Mouse (Mus musculus) lung, postnatal 25 days (tissue): Measurements from ENCODE around the gene Pigk.

Experiments used
- DNase-seq: peaks from one replicate; pipeline ENCODE4 v3.0.0; 2022; ENCODE audit warnings: low spot score

Pigk gene

DNA sequence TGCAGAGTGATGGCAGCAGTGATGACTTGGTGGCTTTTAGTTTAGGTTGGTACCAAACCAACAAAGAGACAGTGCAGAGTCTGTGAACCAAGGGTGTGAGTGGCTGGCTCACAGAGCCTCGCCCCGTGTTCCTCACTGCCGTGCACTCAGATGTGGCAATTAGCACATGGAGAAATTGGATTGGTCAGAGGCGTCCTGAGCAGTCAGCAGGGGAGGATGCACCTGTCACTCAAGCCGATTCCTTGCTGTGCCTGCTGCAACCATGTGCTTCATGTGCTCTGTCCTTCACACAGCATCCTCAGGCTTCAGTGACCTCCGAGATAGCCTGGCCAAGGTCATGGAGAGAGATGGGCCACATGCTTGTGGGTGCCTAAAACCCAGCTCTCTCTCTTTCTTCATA is 14.3 kb downstream of the Pigk start:
- DNase-seq, result no peak

DNA sequence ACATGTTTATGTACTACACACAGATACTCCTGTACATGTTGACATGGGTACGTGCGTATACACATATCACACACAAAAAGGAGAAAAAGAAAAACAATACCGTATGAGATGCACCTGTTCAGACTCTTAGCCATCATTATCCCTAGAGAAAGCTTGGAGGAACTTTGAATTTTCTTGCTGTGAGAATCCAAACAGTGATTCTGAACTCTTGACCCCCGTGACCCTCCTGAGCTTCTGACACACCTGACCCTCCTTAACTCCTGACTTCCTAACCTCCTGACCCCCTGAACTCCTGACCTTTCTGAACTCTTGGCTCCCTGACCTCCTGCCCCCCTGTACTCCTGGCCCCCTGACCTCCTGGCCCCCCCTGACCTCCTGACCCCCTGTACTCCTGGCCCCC is 19.1 kb downstream of the Pigk start:
- no peak for DNase-seq

DNA sequence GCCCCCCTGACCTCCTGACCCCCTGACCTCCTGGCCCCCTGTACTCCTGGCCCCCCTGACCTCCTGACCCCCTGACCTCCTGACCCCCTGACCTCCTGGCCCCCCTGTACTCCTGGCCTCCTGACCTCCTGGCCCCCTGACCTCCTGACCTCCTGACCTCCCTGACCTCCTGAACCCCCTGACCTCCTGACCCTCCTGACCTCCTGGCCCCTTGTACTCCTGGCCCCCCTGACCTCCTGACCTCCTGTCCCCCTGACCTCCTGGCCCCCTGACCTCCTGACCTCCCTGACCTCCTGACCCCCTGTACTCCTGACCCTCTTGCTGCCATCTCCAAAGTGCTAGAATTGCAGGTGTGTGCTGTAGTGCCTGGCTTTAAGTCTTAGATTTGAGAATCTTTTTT is 19.6 kb downstream of the Pigk start:
- no peak for DNase-seq

DNA sequence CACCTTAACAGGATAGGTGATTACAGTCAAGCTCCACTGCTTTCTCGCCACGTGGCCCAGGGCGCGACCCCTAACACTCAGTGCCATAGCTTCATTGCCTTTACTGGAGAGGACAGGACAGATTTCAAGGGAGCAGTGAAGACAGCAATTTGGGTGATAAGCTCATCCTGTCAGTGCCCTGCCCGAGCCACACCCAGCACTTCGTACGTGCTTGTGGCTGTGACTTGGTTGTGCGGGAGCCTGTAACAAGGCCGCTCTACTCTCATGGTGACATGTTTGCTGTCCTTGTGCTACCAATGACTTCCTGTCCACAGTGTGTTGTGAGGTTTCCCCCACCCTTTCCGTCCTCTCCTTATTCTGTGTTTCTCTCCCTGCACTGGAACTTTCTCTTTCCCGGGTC is 20.2 kb downstream of the Pigk start:
- no peak for DNase-seq

DNA sequence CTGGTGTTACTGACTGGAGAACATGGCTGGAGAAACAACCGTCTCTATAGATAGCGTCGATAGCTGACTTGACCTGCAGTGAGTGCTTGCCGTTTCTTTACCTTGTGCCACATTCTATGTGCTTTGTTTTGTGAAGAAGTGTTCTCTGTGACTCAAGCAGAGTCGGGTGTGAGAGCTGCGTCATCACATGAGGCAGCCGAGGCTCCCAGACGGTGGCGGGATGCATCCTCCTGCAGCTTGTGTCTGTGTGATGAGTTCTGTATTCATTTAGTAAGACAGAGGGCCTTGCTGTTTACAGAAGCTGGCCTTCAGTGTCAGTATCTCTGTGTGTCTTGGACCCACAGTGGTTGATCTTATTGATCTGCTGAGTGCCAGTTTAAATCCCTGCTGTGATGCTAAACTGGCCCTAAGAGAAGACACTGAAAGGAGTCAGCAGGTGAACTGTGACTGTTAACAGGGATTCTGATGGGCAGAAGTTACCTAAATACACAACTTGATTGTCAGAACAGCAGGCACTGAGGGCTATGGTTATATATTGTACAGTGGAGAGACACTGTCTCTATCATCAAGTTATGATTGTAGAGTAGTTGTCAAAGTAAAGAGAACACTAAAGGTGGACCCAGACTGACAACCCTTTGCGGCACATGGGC is 21.8 kb downstream of the Pigk start:
- no peak for DNase-seq

DNA sequence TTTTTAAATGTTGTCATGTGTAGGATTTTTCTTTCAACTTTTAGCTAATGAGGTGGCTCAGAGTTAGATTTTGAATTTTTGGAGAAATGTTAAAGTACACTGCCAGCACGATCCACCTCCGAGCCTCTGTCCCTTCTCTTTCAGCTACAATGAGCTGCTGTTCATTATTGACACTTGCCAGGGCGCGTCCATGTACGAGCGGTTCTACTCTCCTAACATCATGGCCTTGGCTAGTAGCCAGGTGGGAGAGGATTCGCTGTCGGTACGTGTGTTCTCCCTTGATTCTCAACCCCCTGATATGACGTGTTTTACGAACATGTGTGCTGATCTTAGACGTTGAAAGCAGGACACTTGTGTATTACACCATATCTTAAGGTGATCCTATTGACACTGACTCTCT is 30.4 kb downstream of the Pigk start:
- no peak for DNase-seq

DNA sequence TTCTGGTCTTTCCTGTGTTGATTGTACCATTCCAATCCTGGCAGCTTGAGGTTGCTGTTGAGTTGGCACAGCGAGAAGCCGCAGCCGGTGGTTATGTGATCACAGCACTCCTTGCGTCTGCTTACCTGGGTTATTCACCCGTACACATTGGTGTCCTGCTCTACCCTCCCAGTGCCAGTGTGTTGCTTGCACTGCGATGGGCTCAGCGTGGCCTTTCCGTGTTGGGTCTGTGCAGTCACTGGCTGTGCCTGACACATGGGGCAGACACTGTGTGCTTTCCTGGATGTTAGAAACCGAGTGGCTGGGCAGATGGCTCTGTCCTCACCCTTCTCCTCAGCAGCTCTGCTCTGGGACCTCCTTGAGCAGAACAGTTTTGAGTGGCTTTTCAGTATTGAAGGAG is 31.7 kb downstream of the Pigk start:
- no peak for DNase-seq

DNA sequence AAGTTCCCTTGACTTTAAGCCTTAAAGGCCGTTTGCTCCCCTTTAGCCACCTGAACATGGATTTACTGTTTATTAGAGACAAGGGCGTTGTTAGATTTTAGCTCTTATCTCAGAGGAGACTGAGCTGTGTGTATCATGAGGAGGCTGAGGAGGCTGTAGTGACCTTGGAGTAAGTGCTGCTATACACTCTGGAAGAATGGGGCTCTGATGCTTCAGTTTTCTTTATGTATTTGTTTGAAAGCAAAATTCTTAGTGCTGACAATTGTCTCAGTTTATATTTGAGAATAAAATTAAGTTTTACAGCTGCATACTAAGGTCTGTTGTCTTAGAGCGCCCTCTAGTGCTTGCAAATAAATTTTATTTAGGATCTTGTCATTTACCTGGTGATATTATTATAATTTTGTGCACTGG is 35.6 kb downstream of the Pigk start:
- DNase-seq, result peak; percentile 53

DNA sequence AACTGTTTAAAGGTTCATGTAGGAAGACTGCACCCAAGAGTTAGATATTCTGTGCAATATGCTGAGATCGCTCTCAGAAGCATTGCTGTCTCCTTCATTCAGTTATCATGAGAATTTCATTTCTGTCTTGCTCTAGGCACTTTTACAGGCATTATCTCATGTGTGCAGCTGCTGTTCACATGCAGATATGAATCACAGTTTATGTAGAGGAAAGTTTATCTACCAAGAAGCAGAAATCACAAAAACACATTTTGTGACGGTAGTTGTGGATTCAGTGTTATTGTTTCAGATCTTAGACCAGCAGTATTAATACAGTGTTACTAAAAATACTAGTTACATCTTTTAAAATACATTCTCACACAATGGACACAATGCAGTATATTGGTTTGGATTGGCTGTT is 36.0 kb downstream of the Pigk start:
- DNase-seq, result no peak

DNA sequence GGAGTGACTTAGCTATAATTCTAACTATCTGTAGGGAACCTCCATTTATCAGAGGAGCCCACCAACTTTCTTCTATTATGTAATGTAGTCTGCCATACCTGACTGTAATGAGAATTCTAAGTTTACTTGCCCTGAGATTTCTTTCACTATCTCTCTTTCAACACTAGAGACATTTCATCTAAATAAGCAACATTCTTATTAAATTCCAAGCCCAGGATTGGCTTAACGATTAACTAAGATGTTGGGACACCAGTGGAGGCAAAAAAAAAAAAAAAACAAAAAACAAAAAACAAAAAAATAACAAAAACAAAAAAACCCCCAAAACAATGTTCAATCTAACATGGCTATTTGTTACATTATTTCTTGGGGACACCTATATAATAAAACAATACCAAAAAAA is 39.0 kb downstream of the Pigk start:
- DNase-seq, result no peak

DNA sequence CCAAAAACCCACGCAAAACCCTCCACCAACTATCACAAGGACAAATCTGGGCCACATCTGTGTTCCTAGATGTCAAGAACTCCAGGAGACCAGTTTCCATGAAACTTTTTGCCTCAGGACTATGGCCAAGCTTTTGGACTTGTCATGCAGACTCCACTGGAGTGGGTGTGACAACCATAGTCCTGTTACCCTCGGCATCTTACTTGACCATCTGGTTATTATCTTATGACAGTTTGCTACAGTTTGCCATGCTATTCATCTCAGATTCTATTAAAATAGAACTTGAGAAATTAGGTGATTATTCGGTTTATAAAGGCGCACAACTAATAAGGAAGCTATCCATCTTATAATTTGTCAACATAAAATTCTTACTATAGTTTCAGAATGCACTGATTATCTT is 39.4 kb downstream of the Pigk start:
- DNase-seq, result no peak

DNA sequence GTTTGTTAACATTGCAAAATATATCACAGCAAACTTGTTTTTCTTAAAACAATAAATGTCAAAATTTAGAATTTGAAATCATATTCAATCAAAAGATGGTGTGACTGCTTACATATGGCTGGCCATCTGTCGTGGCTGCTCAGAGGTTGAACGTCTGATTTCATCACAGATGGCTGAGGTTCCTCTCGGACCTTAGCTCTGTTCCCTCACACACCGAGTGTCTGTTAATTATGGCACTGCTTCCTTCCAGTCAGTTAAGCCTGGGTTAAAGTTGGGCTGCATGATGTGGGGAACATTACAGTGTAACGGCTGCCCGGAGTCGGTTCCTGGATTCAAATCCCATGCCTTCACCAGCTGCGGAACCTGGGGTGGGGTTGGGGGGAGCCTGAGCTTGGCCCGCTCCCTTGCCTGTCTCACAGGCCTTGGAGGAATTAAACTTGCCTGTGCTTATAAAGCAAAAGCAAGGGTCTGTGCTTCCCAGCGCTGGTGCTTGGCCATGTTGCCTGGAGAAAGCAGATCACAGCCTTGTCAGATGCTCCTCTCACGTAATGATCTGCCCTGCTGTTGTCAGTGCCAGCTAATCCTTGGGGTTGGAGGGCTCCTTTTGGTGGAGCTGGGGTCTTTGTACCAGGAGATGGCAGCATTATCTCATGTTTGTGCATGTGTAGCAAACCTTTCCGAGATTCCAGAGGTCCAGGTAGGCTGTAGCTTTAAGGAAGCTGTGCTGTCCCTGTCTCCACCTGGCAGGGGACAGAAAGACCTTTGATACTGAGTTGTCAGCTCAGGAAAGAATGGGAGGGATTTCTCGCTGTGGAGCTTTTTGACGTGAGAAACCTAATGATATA is 40.2 kb downstream of the Pigk start:
- no peak for DNase-seq

DNA sequence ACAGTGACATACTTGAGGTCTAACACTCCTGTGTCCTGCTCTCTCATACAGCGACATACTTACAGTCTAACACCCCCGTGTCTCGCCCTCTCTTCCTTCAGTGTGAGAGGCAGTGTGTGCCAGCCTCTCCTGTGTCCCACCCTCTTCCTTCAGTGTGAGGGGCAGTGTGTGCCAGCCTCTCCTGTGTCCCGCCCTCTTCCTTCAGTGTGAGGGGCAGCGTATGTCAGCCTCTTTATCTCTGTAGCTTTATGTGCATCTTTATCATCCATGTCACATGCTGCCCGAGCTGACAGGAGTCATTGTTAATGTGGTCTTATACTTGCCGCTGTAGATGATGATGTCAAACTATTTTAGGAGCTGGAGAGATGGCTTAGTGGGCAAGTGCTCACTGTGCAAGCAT is 41.6 kb downstream of the Pigk start:
- DNase-seq, result peak; percentile 45

DNA sequence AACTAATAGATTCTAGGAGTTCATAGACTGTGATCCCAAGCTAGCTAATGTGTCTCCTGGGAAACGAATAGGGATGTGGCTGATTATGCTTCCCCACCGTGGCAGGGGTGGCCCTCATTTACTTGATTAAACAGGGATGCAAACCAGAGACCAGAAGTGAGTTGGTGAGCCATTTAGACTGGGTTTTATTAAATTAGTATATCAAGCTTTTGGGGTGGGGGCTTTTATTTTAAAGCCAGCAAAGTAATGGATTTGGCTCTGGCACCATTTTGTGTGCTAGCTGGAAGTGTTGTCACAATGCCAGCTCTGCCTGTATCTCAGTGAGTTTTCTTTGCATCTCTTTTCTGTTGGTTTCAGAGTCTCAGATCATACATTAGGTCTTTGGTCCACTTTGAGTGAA is 43.0 kb downstream of the Pigk start:
- DNase-seq, result no peak

DNA sequence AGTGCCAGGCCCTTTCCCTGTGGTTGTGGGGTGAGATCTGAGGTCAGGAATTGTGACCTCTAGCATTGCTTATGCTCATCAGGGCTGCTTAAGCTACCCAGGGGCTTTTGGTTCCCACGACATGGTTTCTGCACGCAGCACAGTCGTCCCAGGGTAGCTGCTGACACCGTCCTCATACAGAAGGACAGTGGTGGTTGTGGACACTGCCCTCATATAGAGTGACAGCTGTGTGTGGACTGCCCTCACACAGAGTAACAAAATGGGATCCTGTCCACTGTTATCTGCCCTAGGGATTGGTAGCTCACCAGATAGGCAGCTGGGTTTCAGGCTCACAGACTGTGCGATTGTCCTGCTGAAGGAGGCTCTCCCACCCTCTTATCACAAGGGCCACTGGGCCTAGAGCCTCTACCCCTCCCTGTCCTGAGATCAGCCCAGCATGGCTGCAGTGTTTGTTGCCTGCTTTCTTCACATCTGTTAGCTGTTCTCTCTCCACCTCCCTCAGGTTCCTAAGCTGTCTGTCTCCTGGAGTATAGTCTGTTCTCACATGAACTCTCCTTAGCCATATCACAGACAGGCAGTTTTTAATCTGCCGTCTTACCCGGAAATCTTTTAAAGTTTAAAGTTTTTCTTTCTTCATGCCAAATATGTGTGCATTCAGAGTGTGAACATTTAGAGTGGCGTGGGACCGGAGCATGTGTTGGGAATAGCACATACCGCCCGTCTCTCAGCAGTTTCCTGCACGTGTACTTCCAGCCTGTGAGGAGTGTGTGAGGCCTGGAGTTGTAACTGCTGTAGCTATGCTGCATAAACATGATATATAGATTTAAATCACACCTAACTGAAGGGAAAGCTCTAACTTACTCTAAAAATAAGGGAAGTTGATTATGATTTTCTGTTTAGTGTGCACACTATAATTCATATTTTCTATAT is 43.8 kb downstream of the Pigk start:
- DNase-seq, result no peak

DNA sequence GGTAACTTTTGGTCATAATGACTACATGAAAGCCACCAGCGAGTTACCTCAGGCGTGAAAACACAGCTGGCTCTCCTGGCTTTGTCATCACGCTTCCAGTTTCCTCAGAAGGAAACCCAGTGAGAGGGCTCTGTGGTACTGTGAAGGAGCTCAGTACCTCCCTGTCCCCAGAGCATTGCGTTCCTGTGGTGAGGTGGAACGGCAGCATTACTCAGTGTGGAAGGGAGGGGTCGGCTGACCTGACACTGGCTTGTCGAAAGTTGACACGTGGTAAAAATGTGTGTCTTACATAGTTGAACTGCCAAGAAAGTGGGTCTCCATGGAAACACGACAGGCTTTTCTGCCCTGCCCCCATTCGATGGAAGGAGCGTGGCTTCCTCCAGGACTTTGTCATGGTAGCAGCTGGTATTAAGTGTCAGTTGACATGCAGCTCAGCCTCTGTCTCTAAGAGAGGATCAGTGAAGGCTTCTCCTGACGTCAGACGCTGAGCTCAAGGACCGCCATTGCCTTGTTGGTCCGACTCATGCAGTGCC is 44.7 kb downstream of the Pigk start:
- DNase-seq, result no peak

DNA sequence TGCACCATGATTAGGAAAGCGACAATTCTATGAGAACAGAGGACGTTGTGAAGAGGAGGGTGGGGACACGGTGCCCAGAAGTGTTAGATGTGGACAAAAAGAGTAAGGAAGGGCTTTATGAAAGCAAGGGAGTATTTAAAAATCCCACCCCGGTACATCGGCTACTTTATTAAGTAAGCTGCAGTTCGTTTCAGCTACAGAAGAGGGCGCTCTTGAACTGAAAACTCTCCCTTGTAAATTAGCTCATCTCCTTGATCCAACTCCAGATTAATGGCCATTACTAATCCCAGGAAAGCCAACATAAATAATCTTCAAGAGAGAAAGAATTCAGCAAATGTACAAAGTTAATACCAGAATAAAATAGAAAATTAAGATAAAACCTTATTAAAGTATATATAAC is 47.2 kb downstream of the Pigk start:
- peak; percentile 47 for DNase-seq

DNA sequence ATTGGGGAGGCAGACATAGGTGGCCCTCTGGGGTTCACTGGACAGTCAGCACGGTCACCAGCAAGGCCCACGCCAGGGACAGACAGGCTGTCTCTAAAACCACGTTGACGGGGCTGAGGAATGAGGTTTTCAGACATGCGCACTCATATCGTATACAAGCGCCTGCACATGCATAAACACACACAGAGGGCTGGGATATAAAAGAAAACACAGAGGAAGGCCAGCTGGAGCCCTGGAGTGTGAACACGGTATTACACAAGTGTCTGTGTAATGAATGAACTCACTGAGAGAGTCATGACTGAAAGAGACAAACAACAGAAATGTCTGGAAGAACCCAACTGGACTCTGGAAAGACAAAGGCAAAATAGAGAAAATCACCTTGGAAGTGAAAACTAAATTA is 47.8 kb downstream of the Pigk start:
- peak; percentile 13 for DNase-seq

DNA sequence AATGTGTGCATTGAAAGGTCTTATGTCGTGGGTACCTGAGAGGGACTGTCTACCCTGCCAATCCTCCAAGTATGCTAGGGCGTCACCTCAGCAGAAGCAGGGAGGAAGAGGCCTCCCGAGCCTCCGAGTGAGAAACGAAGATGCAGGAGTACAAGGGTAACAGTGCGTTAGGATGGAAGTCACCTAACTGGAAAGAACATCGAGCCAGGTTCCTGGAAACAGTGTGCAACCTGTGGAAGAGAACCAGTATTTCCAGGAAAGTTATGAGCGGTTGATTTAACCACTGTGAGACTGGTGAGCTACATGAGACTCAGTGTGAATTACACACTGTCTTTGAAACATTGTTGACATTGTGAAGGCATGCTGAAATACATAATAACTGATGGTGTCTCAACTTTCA is 48.4 kb downstream of the Pigk start:
- no peak for DNase-seq

DNA sequence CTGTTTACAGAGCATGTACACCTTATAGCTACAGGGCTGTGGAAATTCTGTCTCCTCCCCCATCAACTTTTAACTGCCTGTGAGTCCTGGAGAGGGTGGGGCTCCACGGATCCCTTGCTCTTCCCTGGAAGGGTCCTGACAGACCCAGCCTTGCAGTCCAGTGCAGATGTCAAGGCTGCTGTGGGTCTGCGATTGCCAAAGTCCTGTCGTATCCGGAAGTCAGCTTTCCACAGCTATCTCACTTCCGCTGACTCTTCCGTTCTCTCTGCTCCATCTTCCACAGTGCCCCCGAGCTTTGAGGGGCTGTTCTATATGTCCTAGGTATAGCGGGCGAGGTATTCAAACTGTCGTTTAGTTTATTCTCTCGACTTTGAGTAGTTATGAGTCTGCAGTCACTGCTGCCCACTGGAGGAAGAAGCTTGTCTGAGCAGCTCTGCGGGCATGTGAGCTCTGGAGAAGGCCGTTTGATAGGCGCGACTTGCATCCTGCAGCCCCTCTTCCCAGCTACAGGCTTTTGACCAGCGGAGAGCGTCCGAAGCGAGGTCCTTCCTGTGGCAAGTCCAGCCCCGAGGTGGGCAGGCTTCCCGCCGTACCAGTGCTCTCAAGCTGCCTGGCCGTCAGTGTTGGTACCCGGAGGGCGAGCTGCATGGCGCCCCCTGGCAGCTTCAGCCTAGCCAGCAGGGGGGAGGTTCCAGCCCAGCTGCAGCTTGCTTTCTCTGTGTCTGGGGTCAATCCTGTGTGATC is 49.4 kb downstream of the Pigk start:
- peak; percentile 34 for DNase-seq

DNA sequence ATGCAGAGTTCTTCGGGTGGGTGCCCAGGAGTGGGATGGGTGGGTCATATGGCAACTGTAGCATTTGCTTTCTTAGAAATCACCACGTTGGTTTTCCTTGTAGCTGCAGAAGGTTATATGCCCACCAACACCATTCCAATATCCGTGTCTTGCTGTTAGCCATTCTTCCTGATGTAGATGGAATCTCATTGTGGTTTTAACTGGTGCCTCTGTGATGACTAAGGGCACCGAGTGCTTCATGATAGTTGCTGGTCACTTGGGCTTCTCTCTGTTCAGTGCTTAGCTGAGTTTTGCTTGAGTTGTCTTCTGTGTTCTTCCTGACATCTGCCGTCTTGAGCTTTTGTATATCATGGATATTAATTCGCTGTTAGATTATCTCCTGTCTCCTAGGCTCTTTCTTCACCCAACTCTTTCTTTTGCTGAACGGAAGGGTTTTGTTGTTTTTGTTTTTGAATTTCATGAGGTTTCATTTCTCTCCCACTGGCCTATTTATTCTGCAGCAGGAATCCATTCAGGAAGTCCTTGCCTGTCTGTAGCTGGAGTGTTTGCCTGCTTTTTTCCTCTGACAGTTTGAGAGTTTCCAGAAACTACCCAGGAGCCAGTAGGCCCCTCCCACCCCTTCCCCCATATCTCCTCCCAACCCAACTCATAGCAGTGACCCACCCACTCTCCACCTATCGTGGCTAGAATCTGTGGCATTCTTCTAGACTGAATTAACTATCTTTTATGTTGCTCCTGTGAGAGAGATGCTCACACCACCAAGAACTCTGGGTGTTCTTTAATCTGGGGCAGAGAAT is 50.8 kb downstream of the Pigk start:
- no peak for DNase-seq
